Mouse (Mus musculus) retina, embryonic 14.5 days (tissue): ENCODE measurements around the gene Ssrp1.
A peak's percentile ranks its signal among the peaks of the same experiment; 100 is the strongest.

ENCODE experiments used
- DNase-seq: peaks from one replicate; pipeline ENCODE4 v3.0.0-alpha.2; 2015; ENCODE audit warnings: low spot score

Gene Ssrp1

GRCm38 (mm10) chr2:85073751-85074150, 36.7 kb downstream of the Ssrp1 start:
- DNase-seq = no peak

GRCm38 (mm10) chr2:85088716-85089646, 51.9 kb downstream of the Ssrp1 start:
- DNase-seq = no peak

GRCm38 (mm10) chr2:85091325-85091724, 54.3 kb downstream of the Ssrp1 start:
- DNase-seq = no peak

- no peak for DNase-seq
Measured at GRCm38 (mm10) chr2:85093376-85093775, 56.3 kb downstream of the Ssrp1 start.

GRCm38 (mm10) chr2:85095906-85096305, 58.9 kb downstream of the Ssrp1 start:
- peak; percentile 25 for DNase-seq
